Comparison of ENCODE assay signal across 23 mouse cellular contexts in genomic region chr1:72160321-72160720, GRCm38 (mm10). TPM values are rescaled to one million over a fixed set of nuclear protein-coding genes. Genes with fewer than 3 reads are reported as not detected.
A peak's percentile ranks its signal among the peaks of the same experiment; 100 is the strongest.
DNase-seq lines count a peak whose midpoint lies in the region; ATAC-seq and TF ChIP-seq lines count a peak whose summit lies in the region.
"Had no signal": no experiment of that assay in that cellular context is flagged by ENCODE, and none has a peak within 500 bp of the region (broad histone marks: within the 10 kb centered on the region; RNA-seq: fewer than 3 reads in every experiment).

No protein-coding gene starts in this region.

- H3K27ac ChIP-seq in embryonic facial prominence, embryonic 11.5 days (replicated peaks; ENCODE audit: low read depth, low read length) = no peak overlapping the region
- no peak overlapping the region for H3K27ac ChIP-seq in embryonic facial prominence, embryonic 10.5 days (replicated peaks)
- no peak overlapping the region for H3K27ac ChIP-seq in embryonic facial prominence, embryonic 14.5 days (replicated peaks; ENCODE audit: low read depth, low read length)
- H3K27ac ChIP-seq in embryonic facial prominence, embryonic 15.5 days (replicated peaks) = no peak overlapping the region
- H3K27ac ChIP-seq in stomach, postnatal 0 days (replicated peaks) = no peak overlapping the region; the same call in 1 of the 2 replicates
- no peak overlapping the region for H3K27ac ChIP-seq in forebrain, embryonic 10.5 days

- TF ChIP-seq CTCF in stomach, postnatal 0 days (IDR thresholded peaks at IDR 0.05; ENCODE audit: low read depth) = no peak

- H3K4me2 ChIP-seq in embryonic facial prominence, embryonic 11.5 days (ENCODE audit: low read depth, low read length) = no peak overlapping the region
- H3K4me2 ChIP-seq in embryonic facial prominence, embryonic 14.5 days (ENCODE audit: low read depth, low read length) = no peak overlapping the region
- H3K4me2 ChIP-seq in embryonic facial prominence, embryonic 15.5 days (replicated peaks) = no peak overlapping the region
- H3K4me2 ChIP-seq in stomach, postnatal 0 days (replicated peaks; ENCODE audit: low read depth) = no peak overlapping the region

- no peaks in the 10 kb centered on the region for H3K36me3 ChIP-seq in embryonic facial prominence, embryonic 11.5 days (replicated peaks; ENCODE audit: control insufficient read depth, insufficient read depth, low read depth, low read length)
- H3K36me3 ChIP-seq in embryonic facial prominence, embryonic 10.5 days (replicated peaks) = no peaks in the 10 kb centered on the region
- H3K36me3 ChIP-seq in embryonic facial prominence, embryonic 14.5 days (ENCODE audit: control insufficient read depth, insufficient read depth, low read length) = no peaks in the 10 kb centered on the region
- H3K36me3 ChIP-seq in embryonic facial prominence, embryonic 15.5 days = no peaks in the 10 kb centered on the region
- H3K36me3 ChIP-seq in stomach, postnatal 0 days (ENCODE audit: control insufficient read depth, insufficient read depth, low read length) = no peaks in the 10 kb centered on the region; the same call in 1 of the 2 replicates
- no peaks in the 10 kb centered on the region for H3K36me3 ChIP-seq in forebrain, embryonic 10.5 days (replicated peaks)
- H3K36me3 ChIP-seq: G1E had no signal

- DNase-seq in embryonic facial prominence, embryonic 11.5 days (ENCODE audit: low spot score) = no peak
- DNase-seq in embryonic facial prominence, embryonic 10.5 days (ENCODE audit: low spot score) = no peak
- DNase-seq in embryonic facial prominence, embryonic 14.5 days (ENCODE audit: low spot score) = peak; percentile 16
- no peak for DNase-seq in stomach, postnatal 0 days (ENCODE audit: low spot score)
- DNase-seq in heart, postnatal 10 days = no peak
- no peak for DNase-seq in forebrain, embryonic 10.5 days (ENCODE audit: extremely low spot score, low spot score)
- no peak for DNase-seq in frontal cortex, postnatal 25 days (ENCODE audit: low spot score in 2 of 2)
- DNase-seq: adrenal gland, adult 2 months; adrenal gland, adult 8-10 months; adrenal gland, postnatal 10 days; adrenal gland, postnatal 14 days; adrenal gland, postnatal 25 days; adrenal gland, postnatal 36 days; B cell, adult 2 months; cerebellum, adult 11 months; cerebellum, adult 11-12 months had no signal

- H3K4me1 ChIP-seq in embryonic facial prominence, embryonic 11.5 days (ENCODE audit: control insufficient read depth, insufficient read depth, low read length) = no peaks in the 10 kb centered on the region
- no peaks in the 10 kb centered on the region for H3K4me1 ChIP-seq in embryonic facial prominence, embryonic 10.5 days
- no peaks in the 10 kb centered on the region for H3K4me1 ChIP-seq in embryonic facial prominence, embryonic 14.5 days (ENCODE audit: control insufficient read depth, insufficient read depth, low read length)
- no peaks in the 10 kb centered on the region for H3K4me1 ChIP-seq in embryonic facial prominence, embryonic 15.5 days
- no peaks in the 10 kb centered on the region for H3K4me1 ChIP-seq in stomach, postnatal 0 days (replicated peaks; ENCODE audit: control insufficient read depth, insufficient read depth)
- 0 out of 2 replicates have a peak, but pooled peaks cover 4% of the 10 kb centered on the region for H3K4me1 ChIP-seq in forebrain, embryonic 10.5 days

- H3K9me3 ChIP-seq in embryonic facial prominence, embryonic 11.5 days (replicated peaks; ENCODE audit: control insufficient read depth, low read length) = no peaks in the 10 kb centered on the region
- no peaks in the 10 kb centered on the region for H3K9me3 ChIP-seq in embryonic facial prominence, embryonic 10.5 days
- H3K9me3 ChIP-seq in embryonic facial prominence, embryonic 14.5 days (ENCODE audit: control insufficient read depth, low read length) = no peaks in the 10 kb centered on the region
- H3K9me3 ChIP-seq in embryonic facial prominence, embryonic 15.5 days (replicated peaks) = no peaks in the 10 kb centered on the region
- H3K9me3 ChIP-seq in stomach, postnatal 0 days (ENCODE audit: control insufficient read depth, low read length) = no peaks in the 10 kb centered on the region
- no peaks in the 10 kb centered on the region for H3K9me3 ChIP-seq in forebrain, embryonic 10.5 days
- H3K9me3 ChIP-seq: G1E had no signal

- no peak overlapping the region for H3K4me3 ChIP-seq in embryonic facial prominence, embryonic 11.5 days (ENCODE audit: low read depth, low read length)
- no peak overlapping the region for H3K4me3 ChIP-seq in embryonic facial prominence, embryonic 10.5 days
- H3K4me3 ChIP-seq in embryonic facial prominence, embryonic 14.5 days (ENCODE audit: low read depth, low read length) = no peak overlapping the region
- H3K4me3 ChIP-seq in embryonic facial prominence, embryonic 15.5 days (replicated peaks) = no peak overlapping the region
- H3K4me3 ChIP-seq in stomach, postnatal 0 days (ENCODE audit: low read depth, low read length) = no peak overlapping the region
- H3K4me3 ChIP-seq in forebrain, embryonic 10.5 days = no peak overlapping the region

- no peak for TF ChIP-seq EP300 in stomach, postnatal 0 days (optimal IDR thresholded peaks at IDR 0.05)

- ATAC-seq in embryonic facial prominence, embryonic 11.5 days (replicated peaks; ENCODE audit: insufficient number of reproducible peaks, low FRiP score, low TSS enrichment, low read depth) = 0 out of 2 replicates have a peak, but pooled peaks have one; percentile 39
- ATAC-seq in embryonic facial prominence, embryonic 14.5 days (ENCODE audit: low read depth) = peak; percentile 84
- 0 out of 2 replicates have a peak, but pooled peaks have one; percentile 56 for ATAC-seq in embryonic facial prominence, embryonic 15.5 days (ENCODE audit: insufficient number of reproducible peaks, low FRiP score, low TSS enrichment, low read depth)
- peak; percentile 84 for ATAC-seq in stomach, postnatal 0 days (ENCODE audit: low FRiP score, low TSS enrichment)
- ATAC-seq: activated CD4-positive, CD25-positive, alpha-beta regulatory T cell, adult 4 months; CD4-positive, CD25-positive, alpha-beta regulatory T cell, adult 4 months; Patski had no signal

- H3K27me3 ChIP-seq in embryonic facial prominence, embryonic 11.5 days (ENCODE audit: control insufficient read depth, insufficient read depth, low read length) = no peaks in the 10 kb centered on the region
- H3K27me3 ChIP-seq in embryonic facial prominence, embryonic 10.5 days (replicated peaks; ENCODE audit: low read depth, poor library complexity, severe bottlenecking) = no peaks in the 10 kb centered on the region
- no peaks in the 10 kb centered on the region for H3K27me3 ChIP-seq in embryonic facial prominence, embryonic 14.5 days (replicated peaks; ENCODE audit: control insufficient read depth, insufficient read depth, low read length)
- H3K27me3 ChIP-seq in embryonic facial prominence, embryonic 15.5 days = no peaks in the 10 kb centered on the region
- H3K27me3 ChIP-seq in stomach, postnatal 0 days (ENCODE audit: control insufficient read depth, insufficient read depth, low read length) = no peaks in the 10 kb centered on the region
- no peaks in the 10 kb centered on the region for H3K27me3 ChIP-seq in forebrain, embryonic 10.5 days (ENCODE audit: poor library complexity, severe bottlenecking)
- H3K27me3 ChIP-seq: CH12.LX, Patski had no signal

- WGBS in embryonic facial prominence, embryonic 11.5 days = 90% methylated on average over 7 of the region's 7 CpGs
- 88% methylated on average over 7 of the region's 7 CpGs for WGBS in embryonic facial prominence, embryonic 10.5 days
- WGBS in embryonic facial prominence, embryonic 14.5 days = 89% methylated on average over 7 of the region's 7 CpGs
- 78% methylated on average over 7 of the region's 7 CpGs for WGBS in embryonic facial prominence, embryonic 15.5 days
- 82% methylated on average over 7 of the region's 7 CpGs for WGBS in stomach, postnatal 0 days
- WGBS in forebrain, embryonic 10.5 days = 88% methylated on average over 7 of the region's 7 CpGs

- intact Hi-C loops in heart, postnatal 10 days (cut with DNase I) = no loop called here

- H3K9ac ChIP-seq in embryonic facial prominence, embryonic 11.5 days (replicated peaks; ENCODE audit: low read length) = no peak overlapping the region
- no peak overlapping the region for H3K9ac ChIP-seq in embryonic facial prominence, embryonic 14.5 days (ENCODE audit: low read depth, low read length)
- H3K9ac ChIP-seq in embryonic facial prominence, embryonic 15.5 days = no peak overlapping the region
- H3K9ac ChIP-seq in stomach, postnatal 0 days (ENCODE audit: low read length) = no peak overlapping the region

RNA-seq across cellular contexts. Expression of gene Mreg, which starts 51.8 kb away (rescaled TPM):
- 24.2 and 24.7 TPM in 2 replicates for polyA plus RNA-seq in embryonic facial prominence, embryonic 11.5 days (2014; fragmentation: Nextera tagmentation; extraction: Ambion mirVana)
- 20.3 and 21.1 TPM in 2 replicates for polyA plus RNA-seq in embryonic facial prominence, embryonic 10.5 days (2016; fragmentation: Nextera tagmentation; extraction: Ambion mirVana)
- 5.9 and 7.6 TPM in 2 replicates for polyA plus RNA-seq in embryonic facial prominence, embryonic 14.5 days (2014; fragmentation: Nextera tagmentation; extraction: Ambion mirVana)
- 9.8 and 10.4 TPM in 2 replicates for polyA plus RNA-seq in embryonic facial prominence, embryonic 15.5 days (2015; fragmentation: Nextera tagmentation; extraction: Ambion mirVana)
- 34.6 and 37.7 TPM in 2 replicates for polyA plus RNA-seq in stomach, postnatal 0 days (2015; fragmentation: Nextera tagmentation; extraction: Ambion mirVana)
- 10 to 100 TPM; 30.2 to 31.0 TPM for total RNA-seq in heart, postnatal 10 days (2021)
- 3.3 and 4.1 TPM in 2 replicates for polyA plus RNA-seq in forebrain, embryonic 10.5 days (2016; fragmentation: Nextera tagmentation; extraction: Ambion mirVana)
- total RNA-seq: MEL had no signal
- polyA plus RNA-seq: G1E had no signal
